Mouse (Mus musculus): ENCODE data around the gene Slc8a3.

- TF ChIP-seq POLR2A (IDR thresholded peaks at IDR 0.05; ENCODE audit: extremely low read depth, insufficient read depth, low read length) = no peak
- TF ChIP-seq CTCF (IDR thresholded peaks at IDR 0.05; ENCODE audit: low read depth, low read length) = no peak
Measured at GRCm38 (mm10) chr12:81193968-81194367, 139.0 kb downstream of the Slc8a3 start.
